Mouse (Mus musculus): ENCODE results near the gene Bean1.

The Bean1 gene

DNA sequence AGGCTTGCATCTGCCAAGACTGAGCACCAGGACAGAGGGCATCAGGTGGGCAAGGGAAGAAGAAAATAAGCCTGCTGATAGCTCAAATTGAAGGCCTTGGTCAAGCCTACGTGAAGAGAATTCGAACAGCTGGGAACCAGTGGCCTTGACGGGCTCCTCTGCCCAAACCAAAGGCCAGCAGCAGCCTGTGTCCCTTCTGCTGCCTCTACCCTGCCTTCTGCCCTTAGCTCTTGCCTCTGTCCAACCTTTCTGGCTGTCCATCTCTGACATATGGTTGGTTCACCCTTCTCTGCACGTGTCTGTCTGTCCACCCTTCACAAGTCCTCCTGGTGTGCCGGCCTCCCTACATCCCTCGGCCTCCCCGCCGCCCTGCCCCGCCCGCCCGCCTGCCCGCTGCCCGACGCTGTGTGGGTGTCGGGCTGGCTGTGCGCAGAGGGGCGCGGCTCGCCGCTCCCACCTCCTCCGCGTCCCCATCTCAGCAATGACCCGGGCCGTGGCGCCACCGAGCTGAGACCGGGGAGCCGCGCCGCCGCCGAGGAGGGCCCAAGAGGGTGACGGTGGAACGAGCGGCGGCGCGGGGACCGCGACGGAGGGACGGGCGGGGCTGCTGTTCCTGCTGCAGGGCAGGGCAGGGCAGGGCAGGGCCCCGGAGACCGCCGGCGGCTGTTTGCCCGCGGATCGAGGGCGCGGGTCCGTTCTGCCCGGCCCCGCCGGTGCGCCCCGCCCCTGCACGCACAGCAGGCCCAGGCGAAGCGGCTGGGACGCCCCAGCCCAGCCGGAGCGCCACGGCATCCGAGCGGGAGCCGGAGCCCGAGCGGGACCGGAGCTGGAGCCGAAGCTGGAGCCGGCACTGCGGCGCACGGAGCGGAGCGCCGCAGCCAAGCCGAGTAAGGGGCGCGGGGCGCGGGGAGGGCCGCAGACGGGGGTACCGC lies at the start of gene Bean1:
Gene Bean1 (plus strand): TSS at position 325 of the 932 bp plus-strand sequence.
- no peak for DNase-seq (ENCODE audit: low spot score)

GRCm38 (mm10) chr8:104121640-104122416 lies 48.4 kb upstream of the Bean1 start:
- no peak for DNase-seq (ENCODE audit: low spot score)

DNA sequence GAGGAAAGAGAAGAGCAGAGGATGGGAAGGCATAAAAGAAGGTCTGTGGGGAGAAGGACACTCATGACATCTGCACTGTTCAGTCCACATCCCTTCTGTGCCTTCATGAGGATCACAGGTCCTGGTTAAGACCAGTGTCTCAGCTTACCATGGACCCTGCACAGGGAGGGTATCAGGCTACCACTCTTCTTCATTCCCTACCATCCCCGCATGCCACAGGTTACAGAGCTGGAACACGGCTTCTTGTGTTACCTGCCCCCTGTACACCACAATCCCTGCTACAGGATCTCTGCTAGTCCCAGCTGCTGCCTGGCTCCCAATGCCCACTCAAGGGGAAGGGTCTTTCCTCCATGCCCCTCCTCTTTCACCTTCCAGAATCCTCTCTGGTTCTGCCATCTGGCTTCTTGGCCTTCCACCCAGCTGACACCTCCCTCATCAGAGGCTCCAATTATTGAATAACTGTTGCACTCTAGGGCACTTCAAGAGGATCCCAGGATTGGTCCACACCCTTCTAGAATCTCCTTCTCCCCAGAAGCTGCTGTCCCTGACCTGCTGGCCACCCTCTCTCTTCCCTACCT lies 47.1 kb upstream of the Bean1 start:
- DNase-seq (ENCODE audit: low spot score), result no peak

GRCm38 (mm10) chr8:104124534-104124933 lies 45.7 kb upstream of the Bean1 start:
- DNase-seq (ENCODE audit: low spot score), result no peak

DNA sequence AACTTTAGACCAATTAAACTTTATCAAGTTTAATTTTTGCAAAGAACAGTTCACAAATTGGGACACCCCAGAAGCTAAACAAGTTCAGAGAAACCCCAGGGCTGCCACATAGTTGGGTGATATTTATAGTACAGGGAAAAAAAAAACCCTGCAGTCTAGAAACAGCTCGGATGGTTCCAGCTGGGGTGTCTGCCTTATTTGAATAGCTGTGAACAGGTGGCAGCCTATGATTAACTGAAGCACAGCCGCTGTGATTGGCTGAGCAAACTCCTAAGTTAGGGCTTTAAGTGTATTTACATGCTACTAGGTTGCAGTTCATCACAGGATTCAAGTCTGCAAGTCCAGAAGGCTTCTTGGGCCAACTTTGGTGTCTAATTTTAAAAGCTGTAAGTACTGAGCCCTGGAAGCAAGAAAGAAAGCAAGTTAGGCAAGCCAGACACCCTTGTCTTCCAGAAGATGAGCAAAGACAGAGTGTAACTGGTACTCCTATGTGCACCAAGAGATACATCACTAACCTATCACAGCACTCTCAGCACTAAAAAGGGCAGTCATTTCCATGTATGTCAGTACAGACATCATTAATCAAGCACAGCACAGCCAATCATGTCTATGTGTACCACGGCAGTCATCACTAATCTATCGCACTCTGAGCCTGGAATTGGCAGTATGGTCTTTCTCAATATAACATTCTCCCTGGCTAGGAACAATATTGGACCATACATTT lies 42.9 kb upstream of the Bean1 start:
- DNase-seq (ENCODE audit: low spot score), result no peak

- DNase-seq (ENCODE audit: low spot score), result no peak
Measured at GRCm38 (mm10) chr8:104130916-104131315, 39.3 kb upstream of the Bean1 start.

- DNase-seq (ENCODE audit: low spot score), result no peak
Measured at GRCm38 (mm10) chr8:104131414-104131975, 38.7 kb upstream of the Bean1 start.

DNA sequence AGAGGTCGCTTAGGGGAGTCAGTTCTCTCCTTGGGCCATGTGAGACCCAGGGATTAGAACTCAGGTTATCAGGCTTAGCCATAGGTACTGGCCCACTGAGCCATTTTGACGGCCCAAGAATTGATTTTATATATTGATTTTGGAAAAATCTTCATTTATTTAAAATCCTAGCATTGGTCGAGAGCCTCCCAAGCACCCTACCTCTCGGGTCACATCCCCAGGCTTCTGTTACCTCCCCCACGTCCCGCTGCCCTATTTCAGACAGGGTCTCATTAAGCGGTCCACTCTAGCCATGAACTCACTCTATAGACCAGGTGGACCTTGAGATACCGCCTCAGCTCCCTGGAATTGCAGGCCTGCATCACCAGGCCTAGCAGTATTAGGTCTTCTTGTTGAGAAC lies 35.7 kb upstream of the Bean1 start:
- DNase-seq (ENCODE audit: low spot score), result no peak

DNA sequence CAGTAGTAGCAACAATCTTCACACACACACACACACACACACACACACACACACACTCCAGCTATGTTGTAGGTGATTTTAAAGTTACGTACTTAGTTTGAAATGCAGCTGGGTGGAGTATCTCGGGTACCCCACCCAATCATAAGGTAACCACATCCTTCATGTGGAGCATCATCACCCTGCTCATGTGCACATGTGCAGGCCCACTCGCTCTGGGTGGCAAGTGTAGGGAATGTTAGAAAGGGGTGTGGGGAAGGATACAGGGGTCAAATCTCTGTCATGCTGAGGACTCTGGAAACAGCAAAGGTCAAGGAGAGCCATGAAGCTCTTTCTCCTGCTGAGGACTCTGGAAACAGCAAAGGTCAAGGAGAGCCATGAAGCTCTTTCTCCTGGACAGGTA lies 34.0 kb upstream of the Bean1 start:
- no peak for DNase-seq (ENCODE audit: low spot score)

DNA sequence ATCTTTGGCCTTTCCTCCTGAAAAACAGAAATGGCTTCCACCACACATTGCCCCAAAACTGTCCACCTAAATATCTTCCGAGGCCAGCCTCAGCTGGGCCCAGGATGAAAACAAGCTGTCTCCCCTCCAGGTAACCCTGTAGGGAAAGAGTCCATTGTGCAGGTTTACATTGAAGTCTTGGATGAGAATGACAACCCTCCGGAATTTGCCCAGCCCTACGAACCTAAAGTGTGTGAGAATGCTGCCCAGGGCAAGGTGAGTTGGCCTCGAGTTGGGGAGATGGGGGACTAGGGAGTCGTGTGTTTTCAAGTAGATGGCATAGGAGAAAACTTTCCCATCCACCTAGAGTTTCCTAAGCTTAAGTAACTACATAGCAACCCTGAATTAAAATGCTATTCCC lies 32.6 kb upstream of the Bean1 start:
- DNase-seq (ENCODE audit: low spot score), result no peak

DNA sequence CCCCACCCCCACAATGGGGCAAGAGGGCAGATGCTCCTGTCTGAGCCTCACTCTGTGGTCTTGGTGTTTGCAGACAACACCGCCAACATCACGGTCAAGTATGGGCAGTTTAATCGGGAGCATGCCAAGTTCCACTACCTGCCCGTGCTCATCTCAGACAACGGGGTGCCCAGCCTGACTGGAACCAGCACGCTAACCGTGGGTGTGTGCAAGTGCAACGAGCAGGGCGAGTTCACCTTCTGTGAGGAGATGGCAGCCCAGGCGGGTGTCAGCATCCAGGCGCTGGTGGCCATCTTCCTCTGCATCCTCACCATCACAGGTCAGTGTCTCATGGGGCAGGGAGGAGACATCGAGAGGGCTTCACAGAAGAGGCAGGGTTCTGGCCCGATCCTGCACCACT lies 29.6 kb upstream of the Bean1 start:
- DNase-seq (ENCODE audit: low spot score), result no peak

DNA sequence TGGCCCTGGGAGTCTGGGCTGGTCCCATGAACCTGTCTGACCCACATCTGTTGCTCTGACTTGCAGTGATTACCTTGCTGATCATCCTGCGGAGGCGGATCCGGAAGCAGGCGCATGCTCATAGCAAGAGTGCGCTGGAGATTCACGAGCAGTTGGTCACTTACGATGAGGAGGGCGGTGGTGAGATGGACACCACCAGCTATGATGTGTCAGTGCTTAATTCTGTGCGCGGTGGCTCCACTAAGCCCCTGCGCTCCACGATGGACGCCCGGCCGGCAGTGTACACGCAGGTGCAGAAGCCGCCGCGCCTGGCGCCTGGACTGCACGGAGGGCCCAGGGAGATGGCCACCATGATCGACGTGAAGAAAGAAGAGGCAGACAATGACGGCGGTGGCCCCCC lies 27.8 kb upstream of the Bean1 start:
- no peak for DNase-seq (ENCODE audit: low spot score)

- no peak for DNase-seq (ENCODE audit: low spot score)
Measured at GRCm38 (mm10) chr8:104143379-104143778, 26.9 kb upstream of the Bean1 start.

- DNase-seq (ENCODE audit: low spot score), result no peak
Measured at GRCm38 (mm10) chr8:104144434-104145216, 25.6 kb upstream of the Bean1 start.

- DNase-seq (ENCODE audit: low spot score), result peak; percentile 81
Measured at GRCm38 (mm10) chr8:104145981-104146689, 24.1 kb upstream of the Bean1 start.

DNA sequence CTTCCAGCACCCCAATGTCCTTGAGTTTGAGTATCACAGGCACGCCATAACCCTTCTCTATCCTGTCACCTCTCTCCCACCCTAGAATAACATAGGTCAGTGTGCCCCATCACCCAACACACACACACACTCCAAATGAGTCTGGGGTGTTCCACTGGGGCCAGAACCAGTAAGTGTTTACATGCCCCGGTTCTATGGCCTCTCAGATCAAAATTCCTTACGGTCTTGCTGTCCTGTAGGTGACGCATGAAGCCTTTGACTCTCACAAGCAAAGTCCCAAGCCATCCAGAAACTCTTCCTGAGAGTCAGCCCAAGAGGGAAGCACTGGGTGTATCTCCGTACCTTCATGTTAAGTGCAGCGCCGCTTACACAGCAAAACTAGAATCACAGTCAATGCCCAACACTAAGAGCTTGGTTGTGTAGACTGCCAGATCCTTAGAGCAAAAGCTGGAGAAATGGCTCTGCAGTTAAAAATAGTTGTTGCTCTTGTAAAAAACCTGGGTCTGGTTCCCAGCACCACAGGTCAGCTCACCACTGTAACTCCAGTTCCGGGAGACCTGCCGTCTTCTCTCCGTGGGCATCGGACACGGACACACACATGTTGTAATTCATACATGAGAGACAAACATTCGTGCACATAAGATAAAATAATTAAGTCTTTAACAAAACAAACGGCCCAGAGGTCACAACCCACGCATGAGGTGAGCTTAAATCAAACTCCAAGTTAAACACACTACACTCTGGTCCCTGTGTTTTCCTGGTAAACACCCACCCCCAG lies 23.3 kb upstream of the Bean1 start:
- DNase-seq (ENCODE audit: low spot score), result no peak

GRCm38 (mm10) chr8:104147947-104148346 lies 22.3 kb upstream of the Bean1 start:
- no peak for DNase-seq (ENCODE audit: low spot score)

GRCm38 (mm10) chr8:104160731-104161130 lies 9.5 kb upstream of the Bean1 start:
- no peak for DNase-seq (ENCODE audit: low spot score)

- no peak for DNase-seq (ENCODE audit: low spot score)
Measured at GRCm38 (mm10) chr8:104169461-104169860, 781 bp upstream of the Bean1 start.
